Mouse (Mus musculus) naive thymus-derived CD4-positive, alpha-beta T cell, adult 2 months (primary cell): ENCODE results near the gene Wipf3.

Experiments used
- DNase-seq: peaks from one replicate; pipeline ENCODE4 v3.0.0-alpha.2; 2011; ENCODE audit warnings: low read depth

Gene Wipf3

GRCm38 (mm10) chr6:54429447-54430194 lies at the start of gene Wipf3:
Gene Wipf3, plus strand, starts transcription at chr6:54429603.
- no peak for DNase-seq

GRCm38 (mm10) chr6:54382636-54383035 lies 46.8 kb upstream of the Wipf3 start:
- no peak for DNase-seq

GRCm38 (mm10) chr6:54383893-54384524 lies 45.4 kb upstream of the Wipf3 start:
- no peak for DNase-seq

- no peak for DNase-seq
Measured at GRCm38 (mm10) chr6:54384777-54385176, 44.6 kb upstream of the Wipf3 start.

GRCm38 (mm10) chr6:54386429-54386828 lies 43.0 kb upstream of the Wipf3 start:
- DNase-seq, result no peak

- DNase-seq, result no peak
Measured at GRCm38 (mm10) chr6:54387044-54387443, 42.4 kb upstream of the Wipf3 start.

- no peak for DNase-seq
Measured at GRCm38 (mm10) chr6:54387751-54388150, 41.7 kb upstream of the Wipf3 start.

- DNase-seq, result no peak
Measured at GRCm38 (mm10) chr6:54388690-54389275, 40.6 kb upstream of the Wipf3 start.

- peak; percentile 15 for DNase-seq
Measured at GRCm38 (mm10) chr6:54391765-54392164, 37.6 kb upstream of the Wipf3 start.

- no peak for DNase-seq
Measured at GRCm38 (mm10) chr6:54393886-54394285, 35.5 kb upstream of the Wipf3 start.

GRCm38 (mm10) chr6:54399194-54399923 lies 30.0 kb upstream of the Wipf3 start:
- no peak for DNase-seq

- DNase-seq, result no peak
Measured at GRCm38 (mm10) chr6:54401503-54401902, 27.9 kb upstream of the Wipf3 start.

GRCm38 (mm10) chr6:54404916-54405315 lies 24.5 kb upstream of the Wipf3 start:
- no peak for DNase-seq

- DNase-seq, result no peak
Measured at GRCm38 (mm10) chr6:54406116-54406515, 23.3 kb upstream of the Wipf3 start.

GRCm38 (mm10) chr6:54409271-54409670 lies 20.1 kb upstream of the Wipf3 start:
- DNase-seq, result no peak

GRCm38 (mm10) chr6:54410451-54410850 lies 19.0 kb upstream of the Wipf3 start:
- DNase-seq, result no peak

GRCm38 (mm10) chr6:54411591-54411990 lies 17.8 kb upstream of the Wipf3 start:
- DNase-seq, result no peak

- DNase-seq, result no peak
Measured at GRCm38 (mm10) chr6:54412879-54413278, 16.5 kb upstream of the Wipf3 start.

GRCm38 (mm10) chr6:54425230-54425629 lies 4.2 kb upstream of the Wipf3 start:
- DNase-seq, result no peak

- no peak for DNase-seq
Measured at GRCm38 (mm10) chr6:54428850-54429446, 455 bp upstream of the Wipf3 start.

GRCm38 (mm10) chr6:54430221-54430620 lies 818 bp downstream of the Wipf3 start:
- no peak for DNase-seq

GRCm38 (mm10) chr6:54431761-54432160 lies 2.4 kb downstream of the Wipf3 start:
- DNase-seq, result no peak
